Mouse (Mus musculus): ENCODE results near the gene Capn12.

DNA sequence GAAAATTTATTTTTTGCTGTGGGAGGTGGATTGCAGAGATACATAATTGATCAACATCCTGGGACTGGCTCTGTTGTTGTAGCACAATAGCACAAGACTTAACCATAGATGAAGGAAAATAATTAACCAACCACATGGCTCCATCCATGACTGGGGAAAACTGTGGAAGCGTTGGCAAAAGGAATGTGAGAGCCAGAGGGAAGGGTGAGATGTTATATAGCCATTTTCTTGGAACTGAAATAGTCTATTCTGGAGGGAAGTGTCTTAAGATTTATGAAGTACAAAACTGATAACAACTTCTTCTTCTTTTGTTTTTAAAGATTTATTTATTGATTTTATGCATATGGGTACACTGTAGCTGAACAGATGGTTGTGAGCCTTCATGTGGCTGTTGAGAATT lies 33.9 kb upstream of the Capn12 start:
- TF ChIP-seq POLR2A (IDR thresholded peaks at IDR 0.05; ENCODE audit: extremely low read depth, insufficient read depth, low read length) (no peak), CTCF (IDR thresholded peaks at IDR 0.05; ENCODE audit: extremely low read depth, insufficient read depth, low read length) (no peak)

All from cortical plate, adult 2 months (tissue).